Mouse (Mus musculus): ENCODE data around the gene Spsb1. TPM values are rescaled to one million over a fixed set of nuclear protein-coding genes. Genes with fewer than 3 reads are reported as not detected.
A peak's percentile ranks its signal among the peaks of the same experiment; 100 is the strongest.

Gene Spsb1
- 10 to 100 TPM; 32.6 to 36.7 TPM for total RNA-seq (2021)

DNA sequence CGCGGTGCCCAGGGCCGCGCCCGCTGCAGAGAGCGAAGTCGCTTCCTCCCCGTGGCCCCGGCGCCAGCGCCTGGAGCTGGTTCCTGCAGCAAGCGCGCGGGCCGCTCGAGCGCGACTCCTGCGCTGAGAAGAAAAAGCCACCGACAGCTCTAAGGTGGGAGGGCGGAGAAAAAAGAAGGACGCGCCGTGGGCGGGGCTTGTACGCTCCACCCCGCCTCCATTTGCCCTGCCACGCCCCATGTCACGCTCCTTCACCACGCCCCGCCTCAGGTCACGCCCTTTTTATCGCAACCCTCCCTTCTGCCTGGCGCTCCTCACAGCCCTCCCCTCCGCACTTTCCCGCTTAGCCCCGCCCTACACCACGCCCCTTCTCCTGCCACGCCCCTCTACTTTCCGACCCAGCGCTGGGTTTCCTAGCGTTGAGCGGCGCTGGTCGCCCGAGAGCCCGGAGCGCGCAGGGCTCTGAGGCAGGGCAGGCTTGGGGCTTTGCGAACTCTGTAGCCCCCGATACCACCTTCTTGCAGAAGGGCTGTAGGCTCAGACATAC lies at the start of gene Spsb1:
Spsb1 (minus strand) TSS at position 151 of the 547 bp plus-strand sequence.
- DNase-seq (ENCODE audit: low spot score) = peak; percentile 96
- intact Hi-C loops (cut with DNase I) = loop anchor here (2.0 kb wide), 1 partner anchor 66 kb away; no protein-coding TSS in a partner anchor

DNA sequence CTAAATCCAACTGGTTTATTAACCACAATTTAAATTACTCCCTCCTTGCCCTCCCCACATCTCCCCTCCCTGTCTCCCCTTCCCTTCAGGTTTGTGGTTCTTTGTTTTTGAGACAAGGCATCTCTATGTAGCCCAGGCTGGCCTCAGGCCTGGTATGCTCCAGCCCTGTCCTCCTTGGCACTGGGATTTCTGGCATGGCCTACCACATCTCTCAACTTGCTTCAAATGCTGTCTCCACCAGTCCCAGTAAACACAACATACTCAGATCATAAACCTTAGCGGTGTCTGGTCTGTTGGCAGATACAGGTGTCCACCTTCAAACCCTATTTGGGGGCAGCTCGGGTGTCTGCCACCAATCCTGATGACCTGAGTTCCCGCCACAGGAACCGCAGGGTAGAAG lies 48.8 kb upstream of the Spsb1 start:
- intact Hi-C loops (cut with DNase I) = no loop called here
- DNase-seq (ENCODE audit: low spot score) = no peak

DNA sequence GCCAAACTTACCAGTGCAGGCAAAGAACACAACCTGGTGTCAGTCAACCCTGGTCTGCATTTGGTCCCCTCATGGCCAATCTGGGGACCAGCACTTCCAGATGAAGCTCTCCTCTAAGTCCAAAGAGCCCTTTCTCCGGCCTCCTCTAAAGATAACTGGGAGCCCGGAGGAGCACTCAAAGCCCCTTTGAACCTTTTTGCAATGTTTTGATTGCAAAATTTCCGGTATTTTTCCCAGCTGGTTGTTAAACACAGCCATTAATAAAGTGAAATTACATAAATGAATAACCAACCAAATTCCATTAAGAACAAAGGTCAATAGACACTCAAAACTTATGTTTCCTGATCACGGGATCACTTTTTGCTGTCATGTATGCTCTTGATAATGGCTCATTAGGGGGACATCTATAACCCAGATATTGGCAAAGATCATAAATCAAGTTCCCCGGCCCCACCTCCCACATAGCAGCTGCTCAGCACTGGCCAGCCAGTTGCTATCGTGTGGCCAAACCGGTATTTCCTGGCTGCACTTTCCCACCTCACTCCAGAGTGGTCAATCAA lies 48.3 kb upstream of the Spsb1 start:
- DNase-seq (ENCODE audit: low spot score) = no peak
- intact Hi-C loops (cut with DNase I) = no loop called here

DNA sequence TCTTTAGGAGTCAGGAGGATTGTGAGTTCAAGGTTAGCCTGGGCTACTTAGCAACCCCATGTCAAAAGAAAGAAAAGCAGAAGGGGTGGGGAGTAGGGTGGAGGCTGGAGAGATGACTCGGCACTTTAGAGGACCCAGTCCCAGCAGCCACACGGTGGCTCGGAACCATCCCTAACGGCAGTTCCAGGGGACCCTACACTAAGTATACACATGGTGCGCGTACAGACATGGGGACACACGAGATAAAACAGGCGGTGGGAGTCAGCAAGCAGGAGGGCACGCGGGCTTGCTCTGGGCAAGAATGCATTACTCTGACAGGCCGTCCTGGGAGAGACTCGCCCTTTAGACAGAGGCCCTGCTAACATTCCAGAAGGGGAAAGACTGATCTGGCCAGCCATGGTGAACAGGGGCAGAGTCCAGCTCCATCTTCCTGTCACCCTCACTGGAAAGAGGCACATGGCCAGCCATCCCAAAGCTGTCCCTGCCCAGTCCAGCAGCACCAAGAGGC lies 47.2 kb upstream of the Spsb1 start:
- no peak for DNase-seq (ENCODE audit: low spot score)
- intact Hi-C loops (cut with DNase I) = no loop called here

DNA sequence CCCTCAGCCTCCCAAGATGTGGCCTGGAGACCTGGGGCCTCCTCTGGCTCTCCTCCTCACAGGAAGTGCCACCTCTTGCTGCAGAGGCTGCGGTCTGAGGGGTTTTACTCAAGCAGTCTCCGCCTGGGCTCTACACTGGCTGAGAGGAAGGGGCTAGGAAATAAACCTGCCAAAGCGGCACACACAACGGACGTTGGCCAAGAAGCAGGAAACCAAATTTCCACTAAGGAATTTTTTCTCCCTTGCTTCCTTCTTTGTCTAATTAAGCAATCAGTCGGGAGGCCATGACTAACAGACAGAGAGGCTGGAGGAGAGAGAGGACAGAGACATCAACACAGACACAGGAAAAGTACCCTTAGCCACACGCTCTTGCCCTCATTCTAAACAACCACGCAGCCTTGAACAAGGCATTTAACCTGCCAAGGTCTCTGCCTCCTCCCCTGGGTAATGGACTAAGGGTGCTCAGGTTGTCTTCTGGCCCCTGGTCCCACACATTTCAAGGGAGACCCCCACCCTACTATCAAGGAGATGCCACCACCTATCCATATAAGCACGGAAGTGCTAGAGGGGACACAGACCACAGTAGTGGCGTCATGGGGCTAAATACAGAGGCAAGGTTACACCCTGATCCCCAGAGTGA lies 46.5 kb upstream of the Spsb1 start:
- intact Hi-C loops (cut with DNase I) = no loop called here
- no peak for DNase-seq (ENCODE audit: low spot score)

DNA sequence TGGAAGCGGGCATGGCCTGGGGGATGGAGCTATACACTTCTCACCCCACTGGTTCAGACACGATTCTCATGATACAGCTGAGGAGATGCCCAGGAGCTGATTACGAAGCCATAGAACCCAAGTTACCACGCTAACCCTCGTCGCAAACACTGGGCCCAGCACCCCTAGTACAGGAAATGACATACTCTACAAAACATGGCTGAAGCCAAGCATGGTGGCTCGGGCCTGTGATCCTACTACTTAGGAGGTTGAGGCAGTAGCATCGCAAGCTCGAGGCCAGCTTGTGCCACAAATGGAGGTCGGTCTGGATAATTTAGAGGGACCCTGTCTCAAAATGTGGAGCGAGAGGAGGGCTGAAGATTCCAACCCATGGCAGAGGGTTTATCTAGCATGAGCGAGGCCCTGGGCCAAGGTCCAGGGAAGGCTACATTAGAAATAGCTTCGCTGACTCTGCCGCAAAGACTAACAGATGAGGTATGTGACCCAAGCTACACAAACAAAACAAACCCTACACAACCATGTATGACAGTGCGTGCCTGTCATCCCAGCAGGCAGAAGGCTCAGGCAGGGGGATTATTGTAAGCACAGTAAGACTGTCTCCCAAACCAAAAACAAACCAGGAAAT lies 45.2 kb upstream of the Spsb1 start:
- intact Hi-C loops (cut with DNase I) = no loop called here
- no peak for DNase-seq (ENCODE audit: low spot score)

DNA sequence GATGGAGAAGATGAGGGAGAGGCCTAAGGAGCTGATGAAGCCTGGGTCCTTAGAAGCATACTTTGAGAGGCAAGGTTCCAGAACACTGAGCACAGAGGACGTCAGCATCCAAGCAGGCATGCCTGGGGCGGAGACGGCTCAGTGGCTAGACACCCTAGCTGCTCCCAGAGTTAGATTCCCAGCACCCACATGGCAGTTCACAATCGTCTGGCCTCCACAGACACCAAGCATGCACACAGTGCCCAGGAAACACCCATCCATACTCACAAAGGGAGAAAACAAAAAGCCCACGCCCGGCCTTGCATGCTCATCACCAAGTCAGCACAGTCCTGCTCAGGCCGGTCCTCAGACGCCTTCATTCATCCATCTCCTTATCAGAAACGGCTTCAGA lies 44.7 kb upstream of the Spsb1 start:
- no peak for DNase-seq (ENCODE audit: low spot score)
- intact Hi-C loops (cut with DNase I) = no loop called here

DNA sequence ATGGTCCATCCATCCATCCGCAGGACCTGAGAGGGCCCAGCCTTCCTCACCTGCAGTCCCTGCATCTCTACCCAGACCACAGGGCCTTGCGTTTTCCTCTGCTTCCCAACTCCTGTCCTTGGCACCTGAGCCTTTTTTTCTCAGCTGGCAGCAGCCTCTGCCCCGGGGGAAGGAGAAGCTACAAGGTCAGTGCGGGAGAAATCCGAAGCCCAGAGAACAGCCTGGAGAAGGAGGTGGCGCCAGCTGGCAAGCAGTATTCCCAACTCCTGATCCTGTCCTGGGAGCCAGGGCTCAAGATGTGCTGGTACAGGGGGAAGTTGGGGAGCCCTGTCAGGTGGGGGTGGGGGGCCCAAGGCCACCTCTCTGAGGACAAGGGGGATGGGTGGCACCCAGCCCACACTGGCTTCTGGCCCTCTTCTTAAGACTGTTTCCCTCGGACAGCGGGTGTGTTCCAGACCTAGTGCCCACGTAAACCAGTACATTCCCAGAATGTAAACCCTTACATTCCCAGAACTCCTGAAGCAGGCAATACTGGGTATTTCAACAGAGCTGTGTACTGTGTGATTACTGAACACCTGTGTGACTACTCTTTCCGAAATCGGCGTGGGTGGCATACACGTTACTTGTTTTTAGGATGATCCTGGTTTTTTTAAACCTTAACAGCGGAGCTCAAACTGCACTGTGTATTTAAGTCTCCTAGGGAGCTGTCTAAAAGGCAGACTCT lies 44.1 kb upstream of the Spsb1 start:
- intact Hi-C loops (cut with DNase I) = no loop called here
- peak; percentile 51 for DNase-seq (ENCODE audit: low spot score)

DNA sequence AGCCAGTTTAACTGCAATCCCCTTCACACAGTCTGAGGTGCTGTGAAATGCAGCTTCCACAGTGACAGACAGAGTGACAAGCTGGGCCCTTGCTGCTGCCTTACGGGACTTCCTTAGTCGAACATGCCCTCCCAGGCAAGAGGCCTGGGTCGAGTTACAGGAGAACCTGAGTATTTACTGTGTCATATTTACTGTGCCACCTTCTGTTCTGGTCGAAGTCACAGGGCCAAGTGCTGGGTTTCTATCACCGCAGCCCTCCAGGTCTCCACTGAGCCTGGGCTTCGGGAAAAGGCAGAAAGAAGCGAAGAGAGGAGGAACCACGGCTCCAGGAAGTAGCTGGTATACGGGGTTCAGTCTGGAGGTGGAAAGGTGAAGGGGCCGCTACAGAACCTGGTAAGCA lies 43.2 kb upstream of the Spsb1 start:
- intact Hi-C loops (cut with DNase I) = no loop called here
- DNase-seq (ENCODE audit: low spot score) = no peak

DNA sequence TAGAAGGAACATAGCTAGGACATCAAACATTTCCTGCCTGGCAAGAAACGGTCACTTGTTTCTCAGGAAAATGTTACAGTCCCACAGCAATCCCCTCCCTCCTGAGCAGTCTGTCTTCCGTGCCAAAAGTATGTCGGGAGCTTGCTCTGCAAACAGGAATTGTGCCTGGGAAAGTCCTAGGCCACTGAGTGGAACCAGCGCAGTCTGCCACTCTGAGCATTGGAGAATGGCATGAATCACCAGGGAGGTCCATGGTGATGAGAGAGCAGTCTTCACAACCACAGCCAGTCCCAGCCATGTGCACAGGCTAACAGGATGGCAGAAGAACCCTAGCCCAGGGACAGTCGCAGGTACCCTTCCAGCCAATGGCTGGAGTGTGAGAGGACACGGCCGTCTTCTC lies 41.6 kb upstream of the Spsb1 start:
- intact Hi-C loops (cut with DNase I) = no loop called here
- no peak for DNase-seq (ENCODE audit: low spot score)

DNA sequence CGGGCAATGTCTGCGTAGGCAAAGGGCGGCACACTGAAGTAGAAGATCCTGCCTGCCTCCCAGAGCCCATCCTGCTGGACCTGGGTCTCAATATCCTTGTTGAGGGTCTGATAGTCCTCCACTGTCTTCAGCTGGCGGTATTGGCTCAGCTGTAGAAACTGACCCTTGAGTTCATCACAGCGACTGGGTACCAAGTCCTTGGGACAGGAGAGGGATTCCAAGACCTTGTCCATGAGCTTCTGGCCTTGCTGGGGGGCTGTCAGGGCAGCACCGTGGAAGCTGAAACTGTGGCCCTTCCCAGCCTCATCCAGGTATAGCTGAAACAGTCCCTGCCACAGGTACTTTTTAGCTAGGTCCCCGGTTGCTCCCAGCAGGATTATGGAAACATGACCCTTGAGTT lies 41.1 kb upstream of the Spsb1 start:
- intact Hi-C loops (cut with DNase I) = no loop called here
- DNase-seq (ENCODE audit: low spot score) = no peak

DNA sequence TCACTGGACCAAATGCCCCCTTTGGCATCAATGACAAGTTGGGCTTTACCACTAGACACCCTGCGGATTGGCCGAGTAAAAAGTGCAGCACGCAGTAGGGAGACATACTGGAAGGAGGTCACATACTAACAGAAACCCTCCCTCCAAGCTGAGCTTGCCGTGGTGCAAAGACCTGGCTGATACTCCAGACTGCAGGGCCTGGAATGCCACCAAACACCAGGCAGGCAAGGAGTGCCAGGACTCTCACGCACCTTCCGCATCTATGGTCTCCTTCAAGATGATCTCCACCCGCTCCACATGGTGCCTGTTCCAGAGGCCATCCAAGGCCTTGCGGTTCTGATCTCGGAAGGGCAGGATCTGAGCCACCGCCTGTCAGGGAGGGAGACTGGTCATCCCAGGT lies 39.4 kb upstream of the Spsb1 start:
- no peak for DNase-seq (ENCODE audit: low spot score)
- intact Hi-C loops (cut with DNase I) = no loop called here

DNA sequence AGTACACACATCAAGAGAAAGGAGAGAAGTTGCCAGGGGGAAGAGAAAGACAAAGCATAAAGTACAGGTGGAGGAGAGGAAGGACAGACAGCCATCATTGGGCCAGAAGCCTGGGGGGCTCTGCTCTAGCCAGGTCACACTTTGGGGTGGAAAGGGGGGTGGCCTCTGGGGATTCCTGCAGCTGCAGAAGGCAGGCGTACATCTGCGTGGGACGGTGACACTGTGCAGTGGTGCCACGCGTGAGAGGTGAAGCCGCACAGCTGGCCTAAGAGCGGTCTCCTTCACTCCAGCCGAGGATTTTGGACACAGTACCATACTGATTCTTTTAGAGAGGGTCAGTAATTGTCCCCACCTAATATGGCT lies 37.8 kb upstream of the Spsb1 start:
- intact Hi-C loops (cut with DNase I) = no loop called here
- DNase-seq (ENCODE audit: low spot score) = no peak

DNA sequence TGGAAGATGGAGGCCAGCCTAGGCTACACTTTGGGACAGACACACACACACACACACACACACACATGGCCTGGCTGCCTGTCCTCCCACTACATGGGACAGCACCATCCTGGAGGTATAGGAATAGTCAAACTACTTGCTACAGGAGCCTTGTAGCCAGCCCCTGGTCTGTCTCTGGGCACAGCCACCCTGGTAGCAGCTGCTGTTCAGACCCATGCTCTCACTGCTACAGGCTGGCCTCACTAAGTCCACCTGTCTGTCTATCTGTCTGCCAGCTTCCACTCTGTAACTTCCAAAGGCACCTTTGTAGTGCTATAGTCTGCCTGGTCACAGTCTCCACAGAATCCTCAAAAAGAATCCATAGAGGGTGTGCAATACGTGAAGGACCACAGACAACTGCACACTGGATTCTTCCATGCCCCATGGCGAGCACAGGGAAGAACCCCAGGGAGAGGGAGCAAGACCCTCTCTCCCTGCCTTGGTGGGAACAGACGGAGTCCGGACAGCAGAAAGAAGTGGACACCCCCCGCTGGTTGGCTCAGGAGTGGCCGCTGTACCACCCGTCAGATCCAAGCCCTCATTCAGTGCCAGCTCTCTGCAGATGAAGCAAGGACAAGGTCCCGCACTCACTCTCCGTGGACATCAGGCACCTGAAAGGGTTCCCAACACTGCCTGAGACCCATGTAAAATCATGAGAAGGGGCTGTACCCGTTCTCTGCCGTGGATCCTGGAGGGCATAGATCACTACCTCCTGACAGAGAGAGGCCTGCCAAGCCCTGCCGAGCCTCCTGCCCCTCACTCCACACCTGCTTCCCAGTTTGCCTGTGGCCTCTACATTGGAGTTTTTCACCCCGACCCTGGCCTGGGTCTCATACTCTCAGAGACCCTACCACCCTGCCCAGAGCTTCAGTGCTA lies 37.2 kb upstream of the Spsb1 start:
- intact Hi-C loops (cut with DNase I) = loop anchor here (2.0 kb wide), 1 partner anchor 17 kb away; the partner anchor contains the start of gene H6pd
- DNase-seq (ENCODE audit: low spot score) = no peak

DNA sequence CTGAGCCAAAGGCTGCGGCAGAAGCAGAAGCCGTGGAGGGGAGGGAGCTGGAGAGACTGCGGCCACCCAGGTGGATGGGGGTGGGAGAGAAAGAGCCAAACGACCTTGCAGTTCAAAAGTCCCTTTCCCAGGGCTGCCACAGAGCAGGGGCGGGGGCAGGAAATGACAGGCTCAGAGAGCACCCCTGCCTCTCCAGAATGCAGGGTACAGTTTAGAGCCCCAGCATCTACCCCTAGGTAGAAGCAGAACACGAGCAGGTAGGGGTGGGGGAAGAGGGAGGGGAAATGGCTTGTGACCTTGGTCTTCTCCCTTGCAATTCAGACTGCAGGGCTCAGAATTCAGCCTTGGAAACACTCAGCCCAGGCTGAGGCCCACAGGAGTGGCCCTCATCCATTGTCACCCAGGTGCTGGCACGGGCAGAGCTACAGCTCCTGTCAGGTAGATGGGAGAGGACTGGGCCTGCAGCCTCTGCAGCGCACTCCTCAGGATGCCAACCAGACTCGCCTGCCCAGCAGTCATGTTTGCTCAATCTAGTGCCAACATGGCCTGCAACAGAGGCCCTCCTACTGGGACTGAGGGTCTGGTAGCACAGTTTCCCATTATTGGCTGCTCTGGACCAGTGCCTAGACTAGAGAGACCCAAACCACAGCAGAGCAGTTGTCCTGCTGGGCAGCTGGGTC lies 36.3 kb upstream of the Spsb1 start:
- no peak for DNase-seq (ENCODE audit: low spot score)
- intact Hi-C loops (cut with DNase I) = loop anchor here (2.0 kb wide), 1 partner anchor 18 kb away; the partner anchor contains the start of gene H6pd

DNA sequence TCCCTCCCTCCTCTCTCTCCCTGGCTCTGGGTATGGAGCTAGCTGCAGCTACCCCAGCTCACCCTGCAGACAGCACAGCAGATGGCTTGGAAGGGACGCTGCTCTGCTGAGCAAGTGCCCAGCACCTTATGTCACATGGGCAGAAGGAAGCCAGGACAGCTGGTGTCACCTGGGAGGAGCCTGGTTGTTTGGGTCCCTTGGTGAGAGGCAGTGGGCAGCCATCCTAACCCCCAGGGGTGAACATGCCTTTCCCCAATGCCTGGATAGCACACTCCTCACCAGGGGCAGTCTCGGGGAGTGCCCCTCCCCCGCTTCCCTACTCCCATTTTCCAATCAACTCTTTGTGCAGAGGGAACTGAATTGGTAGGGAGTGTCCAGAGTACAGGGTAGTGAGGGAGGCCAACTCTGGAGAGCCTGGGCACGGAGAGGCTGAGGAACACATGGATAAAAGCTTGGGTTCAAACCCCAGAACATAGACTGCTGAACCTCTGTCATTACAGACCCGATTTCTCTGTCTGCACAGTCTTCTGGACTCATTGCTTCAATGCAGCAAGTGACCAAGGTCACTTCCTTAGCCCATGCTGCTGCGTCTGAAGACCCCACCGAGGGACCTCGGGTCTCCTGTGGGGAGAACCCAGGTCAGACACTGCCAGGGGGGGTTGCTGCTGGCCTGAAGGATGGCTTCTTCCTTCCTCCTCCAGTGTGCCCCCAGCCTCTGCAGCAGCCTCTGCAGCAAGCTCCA lies 35.5 kb upstream of the Spsb1 start:
- DNase-seq (ENCODE audit: low spot score) = peak; percentile 48
- intact Hi-C loops (cut with DNase I) = loop anchor here (2.0 kb wide), 1 partner anchor 18 kb away; the partner anchor contains the start of gene H6pd

DNA sequence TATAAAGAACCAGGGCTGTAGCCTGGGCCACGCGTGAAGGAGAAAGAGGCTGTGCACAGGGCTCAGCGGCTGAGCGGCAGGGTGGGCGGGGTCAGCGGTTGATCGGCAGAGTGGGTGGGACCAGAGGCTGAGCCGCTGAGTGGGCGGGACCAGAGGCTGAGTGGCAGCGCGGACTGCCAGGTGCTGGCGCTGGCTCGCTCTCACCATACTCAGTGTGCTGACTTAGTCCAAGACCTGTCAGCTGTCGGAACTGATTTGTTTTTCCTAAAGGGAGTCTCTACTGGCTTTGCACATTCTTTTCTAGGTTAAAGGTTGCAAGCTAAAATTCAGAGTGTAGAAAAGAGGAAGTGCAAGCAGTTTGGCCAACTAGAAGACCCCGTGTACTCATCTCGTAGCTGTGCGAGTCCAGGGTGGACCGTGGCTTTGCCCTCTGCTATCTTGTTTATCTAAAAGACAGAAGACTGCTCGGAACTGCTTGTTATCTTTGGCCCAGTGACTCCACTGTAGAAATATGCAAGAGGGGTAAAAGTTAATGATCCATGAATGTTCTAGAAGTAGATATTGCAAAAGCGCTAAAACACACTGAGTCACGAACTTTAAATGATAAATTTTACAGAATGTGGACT lies 34.2 kb upstream of the Spsb1 start:
- peak; percentile 77 for DNase-seq (ENCODE audit: low spot score)
- intact Hi-C loops (cut with DNase I) = loop anchor here (10.0 kb wide), 1 partner anchor 334 kb away; no protein-coding TSS in a partner anchor

DNA sequence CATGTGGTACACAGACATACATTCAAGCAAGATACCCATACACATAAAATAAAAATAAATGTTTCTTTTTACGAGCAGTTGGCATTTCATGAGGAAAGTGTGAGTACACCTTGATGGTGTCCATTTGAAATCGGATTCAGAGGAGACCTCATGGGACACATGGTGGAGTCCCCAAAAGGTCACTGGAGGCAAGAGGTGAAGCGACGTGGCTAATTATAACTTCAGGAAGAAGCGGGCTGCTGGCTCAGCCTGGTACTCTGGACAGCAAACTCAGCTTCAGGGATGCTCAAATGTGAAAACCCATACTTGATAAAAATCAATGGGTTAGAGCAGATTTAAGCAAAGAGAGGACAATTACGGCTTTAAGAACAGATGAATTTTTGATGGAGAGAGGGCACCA lies 33.5 kb upstream of the Spsb1 start:
- DNase-seq (ENCODE audit: low spot score) = no peak
- intact Hi-C loops (cut with DNase I) = loop anchor here (10.0 kb wide), 1 partner anchor 334 kb away; no protein-coding TSS in a partner anchor
